Mouse (Mus musculus) heart, embryonic 15.5 days (tissue): Measurements from ENCODE around the gene Plxnc1. TPM values are rescaled to one million over a fixed set of nuclear protein-coding genes. Genes with fewer than 3 reads are reported as not detected.

ENCODE experiments used
- ATAC-seq: fragments of 200-750 bp; cut with Nextera tagmentation; replicated peaks from 2 replicates; pipeline ENCODE4 v1.8.0; 2017; ENCODE audit warnings: low read depth, moderate TSS enrichment; ENCODE audit not compliant: insufficient number of reproducible peaks, insufficient read depth, low FRiP score
- H3K27ac ChIP-seq: fragments of 300-500 bp; sonication (generic); 2 replicates; pipeline ENCODE4 v1.5.1; 2015; ENCODE audit warnings: mild to moderate bottlenecking, inconsistent platforms
- H3K27me3 ChIP-seq: fragments of 300-500 bp; sonication (generic); 2 replicates; pipeline ENCODE4 v1.6.1; 2015; ENCODE audit warnings: inconsistent platforms
- H3K36me3 ChIP-seq: fragments of 300-500 bp; sonication (generic); 2 replicates; pipeline ENCODE4 v1.6.1; 2015; ENCODE audit warnings: mild to moderate bottlenecking, inconsistent platforms
- H3K4me1 ChIP-seq: fragments of 300-500 bp; sonication (generic); replicated peaks from 2 replicates; pipeline ENCODE4 v1.6.1; 2015; ENCODE audit warnings: inconsistent platforms
- H3K4me2 ChIP-seq: fragments of 300-500 bp; sonication (generic); 2 replicates; pipeline ENCODE4 v1.6.1; 2015; ENCODE audit warnings: inconsistent platforms, mild to moderate bottlenecking, moderate library complexity
- H3K4me3 ChIP-seq: fragments of 300-500 bp; sonication (generic); 2 replicates; pipeline ENCODE4 v1.5.1; 2015; ENCODE audit warnings: mild to moderate bottlenecking, inconsistent platforms
- H3K9ac ChIP-seq: fragments of 300-500 bp; sonication (generic); 2 replicates; pipeline ENCODE4 v1.6.1; 2015; ENCODE audit warnings: mild to moderate bottlenecking, inconsistent platforms
- H3K9me3 ChIP-seq: fragments of 300-500 bp; sonication (generic); replicated peaks from 2 replicates; pipeline ENCODE4 v1.6.1; 2016; ENCODE audit warnings: inconsistent platforms
- WGBS: fragments of 180-500 bp; shearing (Covaris S2); methylation state at CpG from one replicate; pipeline ENCODE4 v1.1.7; 2015; ENCODE audit warnings: mixed read lengths; 5-methylcytosine and 5-hydroxymethylcytosine counted together
- polyA plus RNA-seq: library from polyadenylated mRNA; unstranded; fragments of >200 nt; fragmentation: Nextera tagmentation; extraction: Ambion mirVana; gene quantifications from 2 replicates; pipeline ENCODE4 v1.2.1, GENCODE M21; 2015

The Plxnc1 gene
- polyA plus RNA-seq, 1 experiment from 2014 or later = 2.9 TPM

DNA sequence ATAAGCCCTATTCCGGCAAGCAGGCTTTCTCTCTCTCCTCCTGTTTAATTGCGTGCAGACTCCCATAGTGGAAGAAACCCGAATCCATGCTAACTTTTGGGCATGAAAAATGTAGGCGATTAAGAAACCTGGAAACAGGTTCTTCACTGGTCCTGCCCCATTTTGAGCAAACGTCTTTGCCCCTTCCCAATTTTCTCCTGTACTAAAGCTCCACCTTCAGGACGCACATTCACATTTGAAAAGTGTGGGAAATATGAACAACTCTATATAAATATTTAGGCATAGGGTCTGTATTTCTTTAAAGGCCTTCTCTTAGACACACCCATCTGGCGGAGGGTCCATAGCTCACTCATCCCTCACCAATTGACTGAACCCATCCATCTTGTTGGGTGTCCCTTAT is 2.8 kb upstream of the Plxnc1 start:
- no peaks in the 10 kb centered on the region for H3K9me3 ChIP-seq
- no peaks in the 10 kb centered on the region for H3K36me3 ChIP-seq
- peaks cover 41% of the 10 kb centered on the region for H3K27me3 ChIP-seq
- H3K4me3 ChIP-seq = no peak overlapping the region
- H3K9ac ChIP-seq = no peak overlapping the region
- no peak overlapping the region for H3K4me2 ChIP-seq
- H3K27ac ChIP-seq = no peak overlapping the region
- no peak for ATAC-seq
- WGBS = 56% methylated on average over 7 of the region's 7 CpGs
- peaks cover 29% of the 10 kb centered on the region for H3K4me1 ChIP-seq

DNA sequence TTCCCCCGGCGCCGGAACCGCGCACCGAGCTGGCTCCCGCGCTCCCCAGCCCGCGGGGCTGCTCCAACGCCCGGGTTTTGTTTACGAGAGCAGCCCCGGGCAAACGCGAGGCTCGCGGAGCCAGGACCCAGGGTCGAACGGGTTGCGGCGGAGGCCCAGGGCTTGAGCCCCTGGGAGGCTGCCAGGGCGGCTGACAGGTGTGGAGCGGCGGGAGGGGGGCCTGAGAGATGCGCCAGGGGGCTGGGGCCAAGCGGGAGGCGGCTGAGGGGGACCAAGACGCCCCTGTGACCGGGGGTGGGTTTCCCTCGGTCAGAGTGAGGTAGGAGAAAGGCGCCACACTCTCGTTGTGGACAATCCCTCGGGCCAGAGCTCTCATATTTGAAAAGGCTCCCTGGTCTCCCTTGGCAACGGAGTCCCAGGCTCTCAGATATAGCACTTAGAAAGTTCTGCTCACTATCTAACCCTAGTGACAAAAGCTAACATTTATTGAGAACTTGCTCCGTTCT is 624 bp upstream of the Plxnc1 start:
- Histone ChIP-seq H3K4me3 (peak overlapping the region; percentile 70), H3K36me3 (no peaks in the 10 kb centered on the region), H3K9me3 (no peaks in the 10 kb centered on the region), H3K4me2 (peak overlapping the region; percentile 96), H3K4me1 (peaks cover 26% of the 10 kb centered on the region), H3K27ac (peak overlapping the region; percentile 32; the same call in 1 of the 2 replicates), H3K27me3 (peaks cover 58% of the 10 kb centered on the region), H3K9ac (peak overlapping the region; percentile 67)
- WGBS = under 1% methylated on average over 36 of the region's 36 CpGs
- 0 out of 2 replicates have a peak, but pooled peaks have one; percentile 16 for ATAC-seq

DNA sequence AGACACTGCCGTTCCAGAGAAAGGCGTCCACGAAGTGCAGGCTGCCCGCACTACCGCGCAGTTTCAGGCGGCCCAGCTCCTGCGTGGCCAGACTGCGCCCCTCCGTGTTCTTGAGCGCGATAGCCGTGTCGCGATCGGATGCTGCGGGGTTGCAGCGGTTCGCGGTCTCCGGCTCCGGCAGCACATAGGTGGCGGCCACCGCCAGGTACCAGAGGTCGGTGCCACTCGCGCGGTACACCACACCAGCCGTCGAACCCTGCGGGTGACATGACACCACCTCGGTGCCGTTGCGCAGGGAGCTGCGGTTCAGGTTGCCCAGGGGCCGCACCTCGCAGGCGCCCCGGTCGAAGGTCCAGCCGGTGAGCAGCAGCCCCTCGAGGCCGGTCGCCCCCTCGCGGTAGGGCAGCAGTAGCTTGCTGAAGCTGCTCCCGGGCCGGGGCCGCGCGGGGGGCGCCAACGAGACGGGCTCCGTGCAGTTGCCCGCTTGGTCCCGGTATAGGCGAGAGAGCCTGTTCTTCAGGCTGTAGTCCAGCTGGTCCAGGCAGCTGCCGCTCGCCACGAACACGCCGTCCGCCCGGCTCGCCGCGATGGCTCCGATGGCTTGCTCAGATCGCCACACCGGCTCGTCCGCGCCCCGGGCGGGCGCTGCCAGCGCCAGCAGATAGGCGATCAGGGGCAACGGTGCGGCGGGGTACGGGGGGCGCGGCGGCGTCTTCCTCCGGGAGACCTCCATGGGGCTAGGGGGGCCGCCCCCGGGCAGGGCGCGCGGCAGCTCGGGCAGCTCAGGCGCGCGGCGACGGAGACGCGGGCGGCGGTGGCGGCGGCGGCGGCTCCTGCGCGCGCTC is 567 bp downstream of the Plxnc1 start:
- H3K27me3 ChIP-seq = peaks cover 62% of the 10 kb centered on the region
- peak overlapping the region; percentile 32 for H3K27ac ChIP-seq
- H3K9me3 ChIP-seq = no peaks in the 10 kb centered on the region

DNA sequence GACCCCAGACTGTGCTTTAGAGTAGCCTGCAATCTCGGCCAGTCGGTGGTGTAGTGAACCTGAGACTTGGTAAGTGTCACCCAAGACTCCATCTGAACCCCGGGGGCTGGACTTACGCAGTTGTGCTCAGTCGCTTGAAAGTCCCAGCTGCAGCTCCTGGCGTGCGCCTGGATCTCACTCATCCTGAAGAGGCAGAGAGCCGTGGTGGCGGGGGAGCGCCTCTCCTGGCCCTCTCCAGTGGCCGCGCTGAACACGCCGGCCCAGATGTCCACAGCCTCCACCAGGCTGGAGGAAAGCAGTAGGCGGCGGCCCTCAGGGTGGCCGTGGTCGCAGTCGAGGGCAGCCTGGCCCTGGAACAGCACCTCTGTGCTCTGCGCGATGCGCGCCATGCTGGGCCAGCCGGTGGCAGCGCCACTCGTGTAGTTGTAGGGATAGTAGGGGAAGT is 1.2 kb downstream of the Plxnc1 start:
- WGBS = 0% methylated on average over 26 of the region's 26 CpGs
- Histone ChIP-seq H3K27ac (0 out of 2 replicates have a peak overlapping the region, but pooled peaks have one; percentile 31), H3K4me1 (peaks cover 26% of the 10 kb centered on the region), H3K36me3 (no peaks in the 10 kb centered on the region), H3K4me2 (peak overlapping the region; percentile 96), H3K4me3 (peak overlapping the region; percentile 70), H3K9ac (peak overlapping the region; percentile 67), H3K27me3 (peaks cover 62% of the 10 kb centered on the region), H3K9me3 (no peaks in the 10 kb centered on the region)
- peak; percentile 7; the same call in 1 of the 2 replicates for ATAC-seq

More for the DNA sequence above, 567 bp downstream of the Plxnc1 start:
- Histone ChIP-seq H3K36me3 (no peaks in the 10 kb centered on the region), H3K4me3 (peak overlapping the region; percentile 70), H3K4me2 (peak overlapping the region; percentile 96), H3K9ac (peak overlapping the region; percentile 67), H3K4me1 (peaks cover 26% of the 10 kb centered on the region)
- peak; percentile 31; the same call in 1 of the 2 replicates for ATAC-seq
- under 1% methylated on average over 101 of the region's 110 CpGs for WGBS

DNA sequence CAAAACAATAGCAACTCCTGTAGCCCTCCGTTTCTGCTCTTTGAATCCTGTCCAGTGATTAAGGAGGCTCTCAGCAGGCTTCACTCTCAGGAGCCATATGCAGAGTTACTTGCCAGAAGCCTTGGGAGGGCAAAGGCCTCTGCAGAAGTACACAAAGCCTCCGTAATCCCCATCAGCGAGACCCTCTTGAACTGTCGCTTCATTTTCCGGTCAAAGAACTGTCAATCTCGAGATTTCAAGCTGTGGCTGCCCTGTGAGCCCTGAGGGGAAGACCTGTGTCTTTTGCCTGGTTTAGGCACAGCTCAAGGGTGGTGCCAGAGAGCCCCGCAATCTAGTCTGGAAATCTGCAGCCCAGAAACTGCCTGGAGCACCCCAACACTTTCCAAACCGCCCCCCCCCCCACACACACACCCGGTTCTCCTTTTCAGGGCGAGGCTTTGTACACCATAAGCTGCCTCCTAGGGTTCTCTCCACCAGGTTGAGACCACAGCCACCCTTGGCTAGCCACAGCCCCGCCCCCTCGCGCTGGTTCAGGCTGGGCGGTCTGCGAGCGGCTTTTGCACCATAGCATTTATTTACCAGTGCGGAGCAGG is 2.1 kb downstream of the Plxnc1 start:
- Histone ChIP-seq H3K9me3 (no peaks in the 10 kb centered on the region), H3K4me1 (peaks cover 26% of the 10 kb centered on the region), H3K27ac (peak overlapping the region; percentile 31; the same call in 1 of the 2 replicates), H3K27me3 (peaks cover 59% of the 10 kb centered on the region), H3K9ac (peak overlapping the region; percentile 67), H3K4me2 (peak overlapping the region; percentile 96), H3K36me3 (no peaks in the 10 kb centered on the region), H3K4me3 (peak overlapping the region; percentile 70)
- no peak for ATAC-seq
- 6% methylated on average over 17 of the region's 17 CpGs for WGBS

DNA sequence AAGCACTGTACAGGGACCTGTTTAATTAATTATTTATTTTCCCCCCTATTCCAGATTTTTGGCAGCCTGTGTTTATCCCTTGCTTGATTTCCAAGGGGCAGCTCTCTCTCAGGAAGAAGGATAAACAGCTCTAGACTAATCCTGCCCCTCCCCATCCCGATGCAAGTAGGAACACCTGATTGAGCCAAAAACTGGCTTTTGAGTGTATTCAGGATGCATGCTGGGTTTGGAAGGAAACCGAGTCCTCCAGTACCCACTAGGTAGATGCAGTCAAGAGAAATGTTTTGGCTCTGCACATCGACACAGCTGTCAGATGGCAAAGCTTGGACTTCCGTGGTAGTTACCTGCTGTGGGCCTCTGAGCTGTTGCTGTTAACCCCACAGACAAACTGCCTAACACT is 3.1 kb downstream of the Plxnc1 start:
- H3K27ac ChIP-seq = no peak overlapping the region
- H3K36me3 ChIP-seq = no peaks in the 10 kb centered on the region
- H3K27me3 ChIP-seq = peaks cover 52% of the 10 kb centered on the region
- H3K9ac ChIP-seq = no peak overlapping the region
- 0 out of 2 replicates have a peak overlapping the region, but pooled peaks have one; percentile 5 for H3K4me3 ChIP-seq
- H3K9me3 ChIP-seq = no peaks in the 10 kb centered on the region
- H3K4me2 ChIP-seq = peak overlapping the region; percentile 31
- 27% methylated on average over 4 of the region's 4 CpGs for WGBS
- peaks cover 26% of the 10 kb centered on the region for H3K4me1 ChIP-seq
- ATAC-seq = no peak

DNA sequence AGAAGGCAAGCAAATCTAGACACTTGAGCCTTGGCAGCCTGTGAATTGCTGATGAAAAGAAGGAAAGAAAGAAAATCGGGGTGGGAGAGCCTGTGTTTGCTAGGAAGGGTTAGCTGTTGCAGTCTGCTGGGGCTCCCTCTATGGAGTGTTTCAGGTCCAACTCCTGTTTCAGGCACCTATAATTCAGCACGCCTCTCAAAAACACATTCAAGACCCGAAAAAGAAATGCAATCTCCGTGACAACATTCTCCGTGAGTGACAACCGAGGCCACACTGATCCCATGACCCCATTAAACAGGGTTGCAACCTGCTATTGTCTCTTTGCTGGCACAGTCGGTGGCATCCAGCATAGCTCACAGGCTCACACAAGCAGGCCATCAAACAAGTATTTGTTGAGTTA is 3.8 kb downstream of the Plxnc1 start:
- Histone ChIP-seq H3K9ac (no peak overlapping the region), H3K4me3 (no peak overlapping the region), H3K36me3 (no peaks in the 10 kb centered on the region), H3K27ac (no peak overlapping the region), H3K4me2 (no peak overlapping the region), H3K9me3 (no peaks in the 10 kb centered on the region), H3K27me3 (peaks cover 44% of the 10 kb centered on the region), H3K4me1 (peaks cover 26% of the 10 kb centered on the region)
- no peak for ATAC-seq
- 47% methylated on average over 7 of the region's 7 CpGs for WGBS

DNA sequence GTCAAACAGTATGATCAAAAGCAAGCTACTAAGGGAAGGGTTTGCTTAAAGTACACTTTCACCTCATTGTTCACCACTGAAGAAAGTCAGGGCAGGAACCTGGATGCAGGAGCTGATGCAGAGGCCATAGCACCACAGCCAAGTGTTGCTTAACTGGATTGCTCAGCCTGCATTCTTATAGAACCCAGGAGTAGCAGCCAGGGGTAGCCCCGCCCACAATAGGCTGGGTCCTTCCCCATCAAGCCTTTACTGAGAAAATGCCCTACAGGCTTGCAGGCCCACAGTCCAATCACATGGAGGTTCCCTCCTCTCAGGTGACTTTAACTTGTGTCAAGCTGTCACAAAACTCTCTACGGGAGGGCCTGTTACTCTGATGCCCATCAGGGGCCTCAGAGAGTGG is 4.6 kb downstream of the Plxnc1 start:
- Histone ChIP-seq H3K9ac (no peak overlapping the region), H3K27ac (no peak overlapping the region), H3K36me3 (no peaks in the 10 kb centered on the region), H3K4me3 (no peak overlapping the region), H3K9me3 (no peaks in the 10 kb centered on the region), H3K4me1 (peaks cover 22% of the 10 kb centered on the region), H3K4me2 (no peak overlapping the region), H3K27me3 (peaks cover 37% of the 10 kb centered on the region)
- WGBS = 45% methylated on average over 2 of the region's 2 CpGs
- ATAC-seq = no peak

DNA sequence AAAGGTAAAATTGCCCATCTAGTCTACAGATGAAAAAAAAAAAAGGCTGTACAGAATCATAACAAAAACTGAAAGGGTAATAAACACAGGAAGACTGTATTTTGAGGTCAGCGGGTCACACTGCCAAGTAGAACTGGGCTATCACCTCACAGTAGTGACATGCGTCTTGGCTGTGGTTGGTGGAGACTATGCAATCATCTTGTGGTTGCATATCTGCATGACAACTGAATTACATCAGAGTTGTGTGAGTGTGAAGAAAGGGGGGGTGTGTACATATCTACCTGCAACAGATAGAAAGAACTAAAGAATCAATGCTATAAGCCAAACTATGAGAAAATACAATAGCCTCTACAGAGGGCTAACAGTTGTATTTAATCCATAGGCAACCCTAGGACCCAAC is 5.7 kb downstream of the Plxnc1 start:
- WGBS = 77% methylated on average over 2 of the region's 2 CpGs
- H3K4me2 ChIP-seq = no peak overlapping the region
- no peak for ATAC-seq
- H3K36me3 ChIP-seq = no peaks in the 10 kb centered on the region
- no peaks in the 10 kb centered on the region for H3K9me3 ChIP-seq
- no peak overlapping the region for H3K27ac ChIP-seq
- H3K4me3 ChIP-seq = no peak overlapping the region
- peaks cover 36% of the 10 kb centered on the region for H3K27me3 ChIP-seq
- peaks cover 20% of the 10 kb centered on the region for H3K4me1 ChIP-seq
- no peak overlapping the region for H3K9ac ChIP-seq

DNA sequence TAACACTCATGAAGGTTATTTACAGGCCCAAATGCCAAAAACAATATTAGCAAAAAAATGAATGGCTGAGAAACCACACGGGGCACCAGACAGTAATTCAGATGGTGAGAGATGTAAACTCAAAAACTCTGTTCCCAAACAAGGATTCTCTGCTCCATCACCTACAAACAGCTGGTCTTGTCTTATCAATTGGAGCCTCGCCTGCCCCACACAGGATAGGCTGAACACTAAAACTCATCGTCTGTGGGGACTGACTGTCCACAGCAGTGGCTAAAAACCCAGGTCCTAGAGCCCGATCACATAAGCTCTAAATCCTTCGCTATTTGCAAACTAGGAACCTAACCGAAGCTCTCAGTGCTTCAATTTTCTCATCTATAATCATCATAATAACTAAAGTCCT is 6.3 kb downstream of the Plxnc1 start:
- no peaks in the 10 kb centered on the region for H3K36me3 ChIP-seq
- no peak overlapping the region for H3K27ac ChIP-seq
- H3K4me3 ChIP-seq = no peak overlapping the region
- 74% methylated on average over 6 of the region's 6 CpGs for WGBS
- peaks cover 30% of the 10 kb centered on the region for H3K27me3 ChIP-seq
- H3K4me2 ChIP-seq = no peak overlapping the region
- ATAC-seq = no peak
- H3K9ac ChIP-seq = no peak overlapping the region
- peaks cover 14% of the 10 kb centered on the region for H3K4me1 ChIP-seq
- H3K9me3 ChIP-seq = no peaks in the 10 kb centered on the region

DNA sequence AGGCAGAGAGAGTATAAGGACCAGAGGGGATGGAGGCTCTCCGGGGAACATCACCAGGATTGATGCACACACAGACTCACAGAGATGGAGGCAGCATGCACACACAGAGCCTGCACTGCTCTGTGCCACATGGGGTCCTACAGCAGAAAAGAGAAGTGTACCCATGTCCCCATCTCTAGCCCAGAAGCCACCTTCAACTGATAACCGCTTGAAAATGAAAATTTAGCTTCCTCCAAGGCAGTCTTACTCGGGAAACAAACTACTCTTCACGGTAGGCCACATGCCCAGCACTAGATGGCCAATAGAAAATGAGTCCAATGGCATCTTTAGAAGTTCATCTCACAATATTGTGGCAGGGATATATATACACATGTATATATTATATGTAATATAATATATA is 9.4 kb downstream of the Plxnc1 start:
- no peak overlapping the region for H3K4me3 ChIP-seq
- no peak overlapping the region for H3K4me2 ChIP-seq
- no peak for ATAC-seq
- no peaks in the 10 kb centered on the region for H3K36me3 ChIP-seq
- H3K4me1 ChIP-seq = peaks cover 7% of the 10 kb centered on the region; the same call in 1 of the 2 replicates
- H3K27me3 ChIP-seq = peaks cover 4% of the 10 kb centered on the region; the same call in 1 of the 2 replicates
- no peak overlapping the region for H3K9ac ChIP-seq
- no peak overlapping the region for H3K27ac ChIP-seq
- H3K9me3 ChIP-seq = no peaks in the 10 kb centered on the region
- WGBS = 75% methylated on average over 4 of the region's 4 CpGs
